Comparison of ENCODE assay signal across 9 mouse cellular contexts in genomic region chr15:79148533-79148932, GRCm38 (mm10). TPM values are rescaled to one million over a fixed set of nuclear protein-coding genes. Genes with fewer than 3 reads are reported as not detected.
DNase-seq lines count a peak whose midpoint lies in the region; ATAC-seq lines count a peak whose summit lies in the region.
"Had no signal": no experiment of that assay in that cellular context is flagged by ENCODE, and none has a peak within 500 bp of the region (broad histone marks: within the 10 kb centered on the region; RNA-seq: fewer than 3 reads in every experiment).

No protein-coding gene starts in this region.

- no peaks in the 10 kb centered on the region for H3K27me3 ChIP-seq in intestine, embryonic 14.5 days (replicated peaks; ENCODE audit: control insufficient read depth, insufficient read depth, low read length)
- no peaks in the 10 kb centered on the region for H3K27me3 ChIP-seq in midbrain, embryonic 11.5 days (ENCODE audit: control insufficient read depth, insufficient read depth, low read length)

- H3K4me3 ChIP-seq in intestine, embryonic 14.5 days (ENCODE audit: low read depth, low read length) = no peak overlapping the region
- no peak overlapping the region for H3K4me3 ChIP-seq in midbrain, embryonic 11.5 days (ENCODE audit: low read depth, low read length)
- H3K4me3 ChIP-seq: myocyte had no signal

- intact Hi-C loops in left cerebral cortex, postnatal 14 days (cut with DNase I) = loop anchor here (10.0 kb wide), 1 partner anchor 54 kb away; no protein-coding TSS in a partner anchor

- no peaks in the 10 kb centered on the region for H3K4me1 ChIP-seq in intestine, embryonic 14.5 days (replicated peaks; ENCODE audit: control insufficient read depth, insufficient read depth, low read length)
- peaks cover 9% of the 10 kb centered on the region; the same call in 1 of the 2 replicates for H3K4me1 ChIP-seq in midbrain, embryonic 11.5 days (ENCODE audit: control insufficient read depth, insufficient read depth, low read length)

- no peak overlapping the region for H3K9ac ChIP-seq in intestine, embryonic 14.5 days (ENCODE audit: low read length)
- H3K9ac ChIP-seq in midbrain, embryonic 11.5 days (ENCODE audit: low read length) = no peak overlapping the region

- H3K27ac ChIP-seq in intestine, embryonic 14.5 days (ENCODE audit: low read depth) = no peak overlapping the region
- no peak overlapping the region for H3K27ac ChIP-seq in midbrain, embryonic 11.5 days (ENCODE audit: low read depth, low read length)

- no peaks in the 10 kb centered on the region for H3K9me3 ChIP-seq in intestine, embryonic 14.5 days (ENCODE audit: control insufficient read depth, low read length)
- no peaks in the 10 kb centered on the region for H3K9me3 ChIP-seq in midbrain, embryonic 11.5 days (ENCODE audit: control insufficient read depth, low read length)

- WGBS in intestine, embryonic 14.5 days = 51% methylated on average over 7 of the region's 7 CpGs
- WGBS in midbrain, embryonic 11.5 days = 57% methylated on average over 7 of the region's 7 CpGs

- DNase-seq in adrenal gland, adult (ENCODE audit: inconsistent age in 2 of 2, low spot score in 1 of 2) = peak; percentile 82 to 94
- peak; percentile 93 for DNase-seq in gastrocnemius, postnatal 10 days
- peak; percentile 95 for DNase-seq in intestine, embryonic 14.5 days (ENCODE audit: low spot score)
- DNase-seq in left cerebral cortex, postnatal 14 days (ENCODE audit: low spot score in 2 of 2) = peak; percentile 79 to 84
- DNase-seq in midbrain, embryonic 11.5 days (ENCODE audit: low spot score, missing footprints) = peak; percentile 98
- DNase-seq in skeletal muscle tissue, adult 2 months (ENCODE audit: low read depth, low spot score) = peak; percentile 74
- peak; percentile 70 to 90 for DNase-seq in urinary bladder, postnatal 4 days (ENCODE audit: low spot score in 2 of 2)

- ATAC-seq in common myeloid progenitor, adult 5-6 weeks (replicated peaks; ENCODE audit: low read depth, poor library complexity, severe bottlenecking) = peak; percentile 73
- peak; percentile 57 for ATAC-seq in intestine, embryonic 14.5 days (replicated peaks; ENCODE audit: low FRiP score, low TSS enrichment, low read depth)
- ATAC-seq in midbrain, embryonic 11.5 days (ENCODE audit: low FRiP score) = peak; percentile 63

- H3K36me3 ChIP-seq in intestine, embryonic 14.5 days (ENCODE audit: control insufficient read depth, insufficient read depth, low read length) = peaks cover 81% of the 10 kb centered on the region
- H3K36me3 ChIP-seq in midbrain, embryonic 11.5 days (ENCODE audit: control insufficient read depth, insufficient read depth, low read length) = peaks cover 32% of the 10 kb centered on the region

- H3K4me2 ChIP-seq in intestine, embryonic 14.5 days (ENCODE audit: low read length) = no peak overlapping the region
- no peak overlapping the region for H3K4me2 ChIP-seq in midbrain, embryonic 11.5 days

RNA-seq across cellular contexts. Expression of gene 1700088E04Rik, which starts 7.5 kb away (rescaled TPM):
- 0.14 TPM in 1 of 2 replicates, not detected in the other for total RNA-seq in common myeloid progenitor, adult 5-6 weeks (2017)
- 1 to 10 TPM in 1 of 2 experiments, under 1 TPM in 1; 0.54 to 1.1 TPM for total RNA-seq in gastrocnemius, postnatal 10 days (2021)
- polyA plus RNA-seq in intestine, embryonic 14.5 days (2014; fragmentation: Nextera tagmentation; extraction: Ambion mirVana) = 7.4 and 8.2 TPM in 2 replicates
- 10 to 100 TPM; 10.8 to 13.3 TPM for total RNA-seq in left cerebral cortex, postnatal 14 days (2021)
- 9.5 and 10.2 TPM in 2 replicates for polyA plus RNA-seq in midbrain, embryonic 11.5 days (2014; fragmentation: Nextera tagmentation; extraction: Ambion mirVana)

RNA-seq across cellular contexts. Expression of gene Polr2f, which starts 7.7 kb away (rescaled TPM):
- total RNA-seq in common myeloid progenitor, adult 5-6 weeks (2017) = 72.3 and 128 TPM in 2 replicates
- 10 to 100 TPM; 73.5 to 80.9 TPM for total RNA-seq in gastrocnemius, postnatal 10 days (2021)
- 398 and 414 TPM in 2 replicates for polyA plus RNA-seq in intestine, embryonic 14.5 days (2014; fragmentation: Nextera tagmentation; extraction: Ambion mirVana)
- total RNA-seq in left cerebral cortex, postnatal 14 days (2021) = 100 to 1,000 TPM; 109 to 114 TPM
- polyA plus RNA-seq in midbrain, embryonic 11.5 days (2014; fragmentation: Nextera tagmentation; extraction: Ambion mirVana) = 354 and 362 TPM in 2 replicates

RNA-seq across cellular contexts. Expression of gene Sox10, which starts 16.5 kb away (rescaled TPM):
- total RNA-seq in common myeloid progenitor, adult 5-6 weeks (2017) = not detected in 2 replicates
- total RNA-seq in gastrocnemius, postnatal 10 days (2021) = 1 to 10 TPM; 7.6 to 8.1 TPM
- polyA plus RNA-seq in intestine, embryonic 14.5 days (2014; fragmentation: Nextera tagmentation; extraction: Ambion mirVana) = 17.2 TPM in 2 replicates
- 10 to 100 TPM; 24.0 to 35.5 TPM for total RNA-seq in left cerebral cortex, postnatal 14 days (2021)
- polyA plus RNA-seq in midbrain, embryonic 11.5 days (2014; fragmentation: Nextera tagmentation; extraction: Ambion mirVana) = 0.64 and 0.95 TPM in 2 replicates
- polyA plus RNA-seq: myocyte had no signal

RNA-seq across cellular contexts. Expression of gene Micall1, which starts 39.8 kb away (rescaled TPM):
- 2.3 and 2.5 TPM in 2 replicates for total RNA-seq in common myeloid progenitor, adult 5-6 weeks (2017)
- 10 to 100 TPM; 17.4 to 20.4 TPM for total RNA-seq in gastrocnemius, postnatal 10 days (2021)
- polyA plus RNA-seq in intestine, embryonic 14.5 days (2014; fragmentation: Nextera tagmentation; extraction: Ambion mirVana) = 9.3 and 9.9 TPM in 2 replicates
- total RNA-seq in left cerebral cortex, postnatal 14 days (2021) = 10 to 100 TPM; 22.1 to 27.8 TPM
- polyA plus RNA-seq in midbrain, embryonic 11.5 days (2014; fragmentation: Nextera tagmentation; extraction: Ambion mirVana) = 5.2 and 5.4 TPM in 2 replicates

Comparison
In these comparisons a context has a peak if more than half of its experiments do, and no peak if none do; other contexts are left out.
1. RNA of gene 1700088E04Rik, which starts 7.5 kb away (total RNA-seq): 10.8 to 13.3 TPM in left cerebral cortex, postnatal 14 days; 0.54 to 1.1 TPM in gastrocnemius, postnatal 10 days and 0.14 TPM in common myeloid progenitor, adult 5-6 weeks; every median in the first group is over 4 times any median in the second.
2. Peak in every context shown above with its lines, with median percentiles within 50 percentile points of each other: DNase-seq and ATAC-seq.